Mouse (Mus musculus) megakaryocyte, embryonic 14.5 days (primary cell): ENCODE data around the gene Pitpnc1. TPM values are rescaled to one million over a fixed set of nuclear protein-coding genes. Genes with fewer than 3 reads are reported as not detected.

Experiments used
- H3K27me3 ChIP-seq: replicated peaks from 2 replicates; pipeline ENCODE3; 2012; ENCODE audit warnings: inconsistent platforms
- H3K36me3 ChIP-seq: replicated peaks from 2 replicates; pipeline ENCODE3; 2012; ENCODE audit warnings: low read length, inconsistent platforms, mixed read lengths
- H3K4me1 ChIP-seq: 2 replicates; pipeline ENCODE4 v1.6.1; 2012; ENCODE audit warnings: inconsistent platforms
- H3K4me3 ChIP-seq: replicated peaks from 2 replicates; pipeline ENCODE3; 2012; ENCODE audit warnings: moderate library complexity, mild to moderate bottlenecking, inconsistent platforms
- H3K9me3 ChIP-seq: 2 replicates; pipeline ENCODE4 v1.6.1; 2012; ENCODE audit warnings: inconsistent platforms
- FLI1 ChIP-seq: IDR thresholded peaks from 2 replicates; pipeline ENCODE4 v1.6.1; 2012; ENCODE audit warnings: low read length, inconsistent platforms, mixed read lengths
- GATA1 ChIP-seq: IDR thresholded peaks from 3 replicates; pipeline ENCODE4 v1.6.1; 2012; ENCODE audit warnings: mixed read lengths, low read length, inconsistent platforms, borderline replicate concordance
- polyA plus RNA-seq: library from polyadenylated mRNA; stranded (reverse); fragments of >175 nt; gene quantifications from 2 replicates; pipeline ENCODE4 v1.2.3, GENCODE M21; 2012; ENCODE audit warnings: low replicate concordance; ENCODE audit not compliant: insufficient read depth

The Pitpnc1 gene
- polyA plus RNA-seq, 1 experiment, result 5.1 TPM

DNA sequence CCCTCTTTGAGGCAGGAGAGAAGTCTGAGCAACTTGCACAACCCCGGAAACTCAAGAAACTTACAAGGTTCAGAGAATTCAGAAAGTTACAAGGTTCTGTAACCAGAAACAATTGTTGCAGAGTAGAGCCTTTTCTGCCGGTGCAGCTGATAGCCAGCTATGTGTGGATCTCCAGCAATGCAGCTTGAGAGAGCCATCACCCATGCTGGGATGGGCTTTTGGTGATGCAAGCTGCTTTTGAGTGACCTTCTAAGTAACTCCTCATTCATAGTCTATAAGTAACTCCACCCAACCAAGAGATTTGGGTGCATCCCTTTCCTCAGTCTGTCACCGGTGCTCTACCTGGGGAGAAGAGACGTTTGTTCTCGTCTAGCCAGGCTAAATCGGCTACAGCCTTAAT is 232.0 kb downstream of the Pitpnc1 start:
- no peak for TF ChIP-seq GATA1
- TF ChIP-seq FLI1, result no peak
- Histone ChIP-seq H3K36me3 (peaks cover 70% of the 10 kb centered on the region), H3K4me1 (peaks cover 4% of the 10 kb centered on the region; the same call in 1 of the 2 replicates)

DNA sequence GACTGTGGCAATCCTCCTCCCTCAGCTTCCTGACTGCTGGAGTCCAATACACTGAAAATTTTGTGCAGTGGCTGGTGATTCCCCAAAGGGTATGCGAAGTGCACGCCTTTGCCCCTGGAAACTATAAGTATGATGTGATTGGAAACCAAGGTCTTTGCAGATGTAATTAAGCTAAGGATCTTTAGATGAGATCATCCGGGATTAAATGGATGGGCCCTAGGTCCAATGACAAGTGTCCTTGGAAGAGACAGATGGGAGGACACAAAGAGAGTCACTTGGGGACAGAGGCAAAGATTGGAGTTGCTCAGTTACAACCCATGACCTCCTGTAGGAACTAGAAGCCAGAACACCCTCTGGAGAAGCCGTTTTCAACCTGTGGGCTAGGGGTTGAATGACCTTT is 233.0 kb downstream of the Pitpnc1 start:
- Histone ChIP-seq H3K4me3 (no peak overlapping the region), H3K27me3 (no peaks in the 10 kb centered on the region), H3K9me3 (no peaks in the 10 kb centered on the region), H3K4me1 (peaks cover 4% of the 10 kb centered on the region; the same call in 1 of the 2 replicates), H3K36me3 (peaks cover 74% of the 10 kb centered on the region)
- TF ChIP-seq FLI1 (no peak), GATA1 (no peak)

More for the DNA sequence above, 232.0 kb downstream of the Pitpnc1 start:
- H3K27me3 ChIP-seq, result no peaks in the 10 kb centered on the region
- no peak overlapping the region for H3K4me3 ChIP-seq
- no peaks in the 10 kb centered on the region for H3K9me3 ChIP-seq

DNA sequence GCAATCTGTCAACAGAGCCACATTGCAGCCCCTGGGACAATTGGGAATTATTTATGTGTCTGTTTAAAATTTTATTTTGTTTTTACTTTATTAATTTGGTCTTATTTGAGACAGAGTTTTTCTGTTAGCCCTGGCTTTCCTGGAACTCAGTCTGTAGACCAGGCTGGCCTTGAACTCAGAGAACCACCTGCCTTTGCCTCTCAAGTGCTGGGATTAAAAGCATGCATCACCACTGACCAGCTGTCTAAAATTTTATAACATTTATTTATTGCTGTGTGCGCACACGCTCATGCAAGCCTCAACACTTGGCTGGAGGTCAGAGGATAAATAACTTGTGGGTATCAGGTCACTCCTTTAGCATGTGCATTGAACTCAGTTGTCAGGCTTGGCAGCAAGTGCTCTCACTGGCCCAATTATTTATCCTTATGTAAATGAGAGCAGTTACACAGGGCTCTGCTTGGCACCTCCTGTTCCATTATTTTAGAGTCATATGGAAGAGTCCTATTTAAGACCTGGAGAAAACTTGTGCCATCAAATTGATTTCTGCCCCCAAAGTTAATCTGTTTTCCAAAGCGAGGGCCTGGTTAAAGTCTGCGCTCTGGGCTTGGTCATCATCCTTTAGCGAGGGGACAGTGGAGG is 237.1 kb downstream of the Pitpnc1 start:
- H3K36me3 ChIP-seq, result peaks cover 81% of the 10 kb centered on the region
- no peaks in the 10 kb centered on the region for H3K27me3 ChIP-seq
- TF ChIP-seq GATA1, result no peak
- no peak for TF ChIP-seq FLI1
- no peak overlapping the region for H3K4me3 ChIP-seq
- peaks cover 20% of the 10 kb centered on the region for H3K9me3 ChIP-seq
- H3K4me1 ChIP-seq, result peaks cover 4% of the 10 kb centered on the region; the same call in 1 of the 2 replicates

DNA sequence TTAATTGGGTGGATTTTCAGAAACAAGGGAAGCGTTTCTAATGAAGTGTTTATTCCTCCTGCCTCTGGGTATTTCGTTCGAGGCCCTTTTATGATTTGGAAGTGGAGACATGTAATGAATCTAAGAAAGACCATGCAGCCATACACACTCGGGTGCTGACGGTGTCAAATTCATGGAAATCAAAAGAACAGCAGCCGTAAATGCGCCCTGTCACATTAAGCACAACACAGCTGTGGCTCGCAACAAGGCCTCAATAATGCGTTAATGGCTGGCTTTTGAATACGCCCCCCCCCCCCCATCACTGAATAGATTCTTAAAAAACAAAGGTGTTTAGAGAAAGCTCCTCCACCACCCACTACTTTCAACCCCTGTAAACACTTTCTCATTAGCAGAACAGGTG is 240.4 kb downstream of the Pitpnc1 start:
- Histone ChIP-seq H3K4me1 (no peaks in the 10 kb centered on the region), H3K27me3 (no peaks in the 10 kb centered on the region), H3K36me3 (peaks cover 97% of the 10 kb centered on the region), H3K4me3 (no peak overlapping the region), H3K9me3 (peaks cover 28% of the 10 kb centered on the region)
- TF ChIP-seq GATA1, result no peak
- TF ChIP-seq FLI1, result no peak

DNA sequence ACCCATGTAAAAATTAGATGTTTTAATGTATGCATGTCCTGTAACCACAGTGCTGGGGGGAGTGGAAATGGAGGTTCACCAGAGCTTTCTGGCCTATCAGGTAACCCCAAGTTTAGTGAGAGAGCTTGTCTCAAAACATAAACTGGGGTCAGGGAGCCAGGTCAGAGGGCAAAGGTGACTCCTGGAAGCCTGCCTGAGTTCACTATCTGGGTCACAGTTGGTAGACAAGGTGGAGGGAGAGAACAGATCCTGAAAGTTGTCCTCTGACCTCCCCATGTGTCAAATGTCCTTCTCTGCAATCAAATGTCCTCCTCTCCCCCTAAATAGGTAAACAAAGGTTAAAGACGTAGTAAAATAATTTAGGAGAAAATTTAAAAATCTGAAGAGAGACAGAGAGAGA is 244.1 kb downstream of the Pitpnc1 start:
- Histone ChIP-seq H3K4me3 (no peak overlapping the region), H3K4me1 (no peaks in the 10 kb centered on the region), H3K9me3 (peaks cover 18% of the 10 kb centered on the region), H3K27me3 (no peaks in the 10 kb centered on the region), H3K36me3 (peaks cover 98% of the 10 kb centered on the region)
- TF ChIP-seq GATA1, result no peak
- TF ChIP-seq FLI1, result no peak

DNA sequence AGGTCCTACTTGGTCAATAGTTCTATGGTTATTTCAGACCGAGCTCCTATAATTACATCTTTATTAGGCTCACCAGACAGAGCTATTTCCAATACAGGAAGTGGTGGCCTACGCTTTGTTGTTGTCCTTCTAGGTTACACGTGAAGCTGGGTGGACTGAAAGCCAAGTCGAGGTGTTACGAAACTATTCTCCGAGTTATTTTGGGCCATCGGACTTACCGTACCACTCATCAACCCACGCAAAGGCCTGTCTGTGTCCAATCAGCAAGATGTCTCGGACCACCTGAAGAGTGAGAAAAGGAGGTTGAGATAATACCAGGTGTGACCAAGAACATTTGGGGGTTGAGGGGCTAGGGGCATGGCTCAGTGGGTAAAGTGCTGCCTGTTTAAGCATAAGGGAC is 244.5 kb downstream of the Pitpnc1 start:
- Histone ChIP-seq H3K4me1 (no peaks in the 10 kb centered on the region), H3K4me3 (no peak overlapping the region), H3K36me3 (peaks cover 96% of the 10 kb centered on the region), H3K27me3 (no peaks in the 10 kb centered on the region), H3K9me3 (peaks cover 17% of the 10 kb centered on the region)
- TF ChIP-seq FLI1 (no peak), GATA1 (no peak)

DNA sequence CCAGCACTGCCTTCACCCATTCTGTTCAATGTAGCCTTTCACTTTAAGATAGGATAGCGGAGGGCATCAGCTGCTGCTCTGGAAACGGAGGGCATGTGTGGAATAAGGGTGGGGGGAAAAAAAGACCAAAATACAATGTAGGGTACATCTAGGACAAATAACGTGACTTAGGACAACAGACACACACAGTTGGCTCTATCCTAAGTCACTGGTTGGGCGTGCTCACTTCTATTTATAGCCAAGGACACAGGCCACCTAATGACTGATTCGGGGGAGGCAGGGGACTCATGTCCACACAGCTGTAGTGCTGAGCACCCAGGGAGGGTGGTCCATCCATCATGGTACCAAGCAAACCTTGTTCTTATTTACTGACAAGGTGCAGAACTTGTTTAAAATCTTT is 245.2 kb downstream of the Pitpnc1 start:
- Histone ChIP-seq H3K4me3 (no peak overlapping the region), H3K27me3 (no peaks in the 10 kb centered on the region), H3K36me3 (peaks cover 95% of the 10 kb centered on the region), H3K4me1 (no peaks in the 10 kb centered on the region), H3K9me3 (peaks cover 17% of the 10 kb centered on the region)
- no peak for TF ChIP-seq GATA1
- no peak for TF ChIP-seq FLI1

DNA sequence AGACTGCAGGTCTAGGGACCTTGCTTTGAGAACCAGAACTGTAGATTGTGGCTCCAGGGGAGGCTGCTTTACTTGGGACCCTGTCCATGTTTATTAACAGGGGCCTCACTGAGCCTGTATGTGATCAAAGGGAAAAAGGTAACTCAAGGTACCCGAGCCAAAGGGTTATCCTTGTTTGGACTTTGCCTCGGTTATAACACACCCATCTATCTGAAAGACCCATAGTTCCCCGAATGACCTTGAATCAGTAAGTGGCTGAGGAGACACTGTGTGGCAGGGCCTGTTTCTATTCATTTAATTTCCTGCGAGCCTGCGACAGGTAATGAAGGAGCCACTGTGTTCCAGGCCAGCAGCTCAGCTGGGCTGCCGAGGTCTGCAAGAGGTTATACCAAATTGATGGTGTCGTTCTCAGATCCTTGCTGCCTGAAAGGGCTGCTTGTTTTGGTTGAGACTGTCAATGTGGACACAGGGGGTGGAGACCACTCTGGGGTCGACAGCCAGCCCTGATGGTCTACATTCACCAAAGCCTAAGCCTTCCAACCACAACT is 246.8 kb downstream of the Pitpnc1 start:
- Histone ChIP-seq H3K27me3 (no peaks in the 10 kb centered on the region), H3K9me3 (peaks cover 12% of the 10 kb centered on the region), H3K4me1 (no peaks in the 10 kb centered on the region), H3K36me3 (peaks cover 95% of the 10 kb centered on the region), H3K4me3 (no peak overlapping the region)
- TF ChIP-seq FLI1 (no peak), GATA1 (no peak)

DNA sequence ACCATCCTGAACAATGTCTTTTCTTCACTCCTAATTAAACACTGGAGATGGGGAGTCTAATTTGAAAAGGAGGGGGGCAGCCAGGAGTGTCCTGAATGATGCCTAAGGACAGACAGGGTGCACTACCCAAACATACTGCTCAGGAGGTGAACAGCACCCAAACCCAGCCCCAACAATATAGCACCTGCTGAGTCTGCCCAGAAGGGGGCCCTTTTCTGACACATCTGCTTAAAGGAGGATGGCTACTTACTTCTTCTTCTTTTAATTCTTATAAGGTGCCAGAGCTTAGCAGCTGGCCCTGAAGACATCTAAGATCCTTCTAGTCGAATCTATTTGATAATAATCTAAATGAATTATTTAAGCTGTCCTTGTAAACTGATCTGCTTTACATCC is 247.3 kb downstream of the Pitpnc1 start:
- peaks cover 95% of the 10 kb centered on the region for H3K36me3 ChIP-seq
- no peak for TF ChIP-seq FLI1
- no peak for TF ChIP-seq GATA1

DNA sequence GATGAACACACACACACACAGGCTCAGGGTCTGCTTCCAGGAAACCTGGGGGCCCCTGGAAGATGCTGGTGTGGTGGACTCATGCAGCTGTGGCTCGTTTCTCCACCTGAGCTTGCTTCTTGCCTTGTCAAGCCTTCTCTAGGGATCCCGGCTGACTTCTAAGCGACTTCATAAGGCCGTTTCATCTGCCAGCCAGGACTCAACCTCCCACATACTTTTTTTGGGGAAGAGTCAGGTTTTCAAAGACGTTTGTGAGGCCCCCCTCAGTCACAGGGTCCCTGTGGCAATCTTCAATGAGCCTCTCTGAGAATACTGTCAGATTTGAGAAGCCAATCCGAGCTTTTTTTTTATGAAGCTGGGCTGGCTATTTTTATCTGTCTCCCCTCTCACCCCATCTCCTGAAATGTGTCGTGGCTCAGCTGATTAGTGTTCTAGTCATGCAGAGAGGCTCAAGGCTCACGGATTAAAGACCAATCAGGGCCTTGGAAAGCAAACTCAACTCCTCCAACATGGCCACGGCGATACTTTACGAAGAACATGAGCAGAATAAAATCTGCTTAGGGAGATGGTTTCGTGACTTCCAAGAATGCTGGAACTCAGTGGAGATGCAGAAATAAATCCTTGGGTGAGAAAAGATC is 247.8 kb downstream of the Pitpnc1 start:
- H3K4me1 ChIP-seq, result no peaks in the 10 kb centered on the region
- no peaks in the 10 kb centered on the region for H3K27me3 ChIP-seq
- no peak for TF ChIP-seq FLI1
- H3K4me3 ChIP-seq, result no peak overlapping the region
- H3K36me3 ChIP-seq, result peaks cover 95% of the 10 kb centered on the region
- peaks cover 1% of the 10 kb centered on the region; the same call in 1 of the 2 replicates for H3K9me3 ChIP-seq

More for the DNA sequence above, 247.3 kb downstream of the Pitpnc1 start:
- Histone ChIP-seq H3K4me1 (no peaks in the 10 kb centered on the region), H3K4me3 (no peak overlapping the region), H3K9me3 (peaks cover 6% of the 10 kb centered on the region), H3K27me3 (no peaks in the 10 kb centered on the region)
